Mouse (Mus musculus): ENCODE measurements around the gene Plcb1. TPM values are rescaled to one million over a fixed set of nuclear protein-coding genes. Genes with fewer than 3 reads are reported as not detected.

Plcb1 gene
- polyA plus RNA-seq, 1 experiment: not detected

GRCm38 (mm10) chr2:134894776-134895175 is 108.9 kb downstream of the Plcb1 start:
- no peaks in the 10 kb centered on the region for H3K36me3 ChIP-seq (ENCODE audit: control insufficient read depth)
- no peaks in the 10 kb centered on the region for H3K27me3 ChIP-seq (ENCODE audit: control insufficient read depth)
- TF ChIP-seq TAL1 (IDR thresholded peaks at IDR 0.05; ENCODE audit: low read length): no peak
- no peak for TF ChIP-seq GATA1 (IDR thresholded peaks at IDR 0.05; ENCODE audit: low read length)
- no peaks in the 10 kb centered on the region for H3K4me1 ChIP-seq (ENCODE audit: control insufficient read depth)
- no peak overlapping the region for H3K4me3 ChIP-seq (replicated peaks)
- no peaks in the 10 kb centered on the region for H3K9me3 ChIP-seq (ENCODE audit: control insufficient read depth, low read length)

DNA sequence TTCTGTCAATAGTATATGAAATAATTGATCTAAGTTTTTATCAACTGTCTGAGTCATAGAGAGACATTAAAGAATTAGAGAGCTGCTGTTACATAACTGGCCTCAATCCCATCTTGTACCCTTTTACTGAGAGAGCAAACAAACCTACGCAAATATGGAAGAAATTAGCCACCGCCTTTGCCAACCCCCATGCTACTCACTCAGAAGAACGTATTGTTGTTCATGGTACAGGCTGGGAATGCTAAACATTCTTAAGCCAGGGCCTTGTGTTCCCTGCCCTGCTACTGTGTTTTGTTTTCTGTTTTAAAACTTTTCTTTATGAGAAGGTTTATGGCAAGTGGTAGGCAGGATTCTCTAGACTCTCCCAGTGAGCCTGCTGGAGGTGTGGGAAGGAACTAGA is 110.3 kb downstream of the Plcb1 start:
- peaks cover 2% of the 10 kb centered on the region; the same call in 1 of the 2 replicates for H3K9me3 ChIP-seq (ENCODE audit: control insufficient read depth, low read length)
- TF ChIP-seq GATA1 (IDR thresholded peaks at IDR 0.05; ENCODE audit: low read length) (no peak), TAL1 (IDR thresholded peaks at IDR 0.05; ENCODE audit: low read length) (no peak)

GRCm38 (mm10) chr2:134897083-134897482 is 111.2 kb downstream of the Plcb1 start:
- TF ChIP-seq TAL1 (IDR thresholded peaks at IDR 0.05; ENCODE audit: low read length) (no peak), GATA1 (IDR thresholded peaks at IDR 0.05; ENCODE audit: low read length) (no peak)
- Histone ChIP-seq H3K9me3 (ENCODE audit: control insufficient read depth, low read length) (peaks cover 2% of the 10 kb centered on the region; the same call in 1 of the 2 replicates), H3K27me3 (ENCODE audit: control insufficient read depth) (no peaks in the 10 kb centered on the region), H3K4me1 (ENCODE audit: control insufficient read depth) (no peaks in the 10 kb centered on the region), H3K36me3 (ENCODE audit: control insufficient read depth) (no peaks in the 10 kb centered on the region), H3K4me3 (replicated peaks) (no peak overlapping the region)

More for the DNA sequence above, 110.3 kb downstream of the Plcb1 start:
- Histone ChIP-seq H3K4me3 (replicated peaks) (no peak overlapping the region), H3K36me3 (ENCODE audit: control insufficient read depth) (no peaks in the 10 kb centered on the region), H3K27me3 (ENCODE audit: control insufficient read depth) (no peaks in the 10 kb centered on the region), H3K4me1 (ENCODE audit: control insufficient read depth) (no peaks in the 10 kb centered on the region)

DNA sequence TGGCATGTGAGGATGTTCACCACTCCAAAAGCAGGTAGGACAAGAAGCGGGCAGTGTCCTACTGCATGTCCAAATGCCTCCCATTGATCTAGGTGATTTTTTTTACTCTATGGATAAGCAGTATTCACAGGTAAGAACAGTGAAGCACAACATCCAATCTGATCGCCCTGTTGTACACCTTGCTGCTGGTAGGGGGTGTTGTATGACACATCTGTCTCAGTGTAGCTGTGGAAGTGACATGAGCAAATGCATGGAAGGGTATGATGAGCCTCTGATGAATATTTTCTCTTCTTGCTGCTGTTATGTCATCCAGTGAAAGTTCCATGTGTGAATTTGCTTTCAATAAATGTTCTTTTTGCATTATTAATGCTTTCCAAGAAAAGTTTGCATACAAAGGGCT is 115.7 kb downstream of the Plcb1 start:
- H3K27me3 ChIP-seq (ENCODE audit: control insufficient read depth): no peaks in the 10 kb centered on the region
- peaks cover 2% of the 10 kb centered on the region; the same call in 1 of the 2 replicates for H3K9me3 ChIP-seq (ENCODE audit: control insufficient read depth, low read length)
- no peaks in the 10 kb centered on the region for H3K4me1 ChIP-seq (ENCODE audit: control insufficient read depth)
- TF ChIP-seq TAL1 (IDR thresholded peaks at IDR 0.05; ENCODE audit: low read length): no peak
- no peak for TF ChIP-seq GATA1 (IDR thresholded peaks at IDR 0.05; ENCODE audit: low read length)
- no peak overlapping the region for H3K4me3 ChIP-seq (replicated peaks)
- no peaks in the 10 kb centered on the region for H3K36me3 ChIP-seq (ENCODE audit: control insufficient read depth)

- no peaks in the 10 kb centered on the region for H3K4me1 ChIP-seq (ENCODE audit: control insufficient read depth)
- no peaks in the 10 kb centered on the region for H3K9me3 ChIP-seq (ENCODE audit: control insufficient read depth, low read length)
- no peak for TF ChIP-seq GATA1 (IDR thresholded peaks at IDR 0.05; ENCODE audit: low read length)
- TF ChIP-seq TAL1 (IDR thresholded peaks at IDR 0.05; ENCODE audit: low read length): no peak
- no peaks in the 10 kb centered on the region for H3K36me3 ChIP-seq (ENCODE audit: control insufficient read depth)
- no peaks in the 10 kb centered on the region for H3K27me3 ChIP-seq (ENCODE audit: control insufficient read depth)
- no peak overlapping the region for H3K4me3 ChIP-seq (replicated peaks)
Measured at GRCm38 (mm10) chr2:134910882-134911281, 125.0 kb downstream of the Plcb1 start.

DNA sequence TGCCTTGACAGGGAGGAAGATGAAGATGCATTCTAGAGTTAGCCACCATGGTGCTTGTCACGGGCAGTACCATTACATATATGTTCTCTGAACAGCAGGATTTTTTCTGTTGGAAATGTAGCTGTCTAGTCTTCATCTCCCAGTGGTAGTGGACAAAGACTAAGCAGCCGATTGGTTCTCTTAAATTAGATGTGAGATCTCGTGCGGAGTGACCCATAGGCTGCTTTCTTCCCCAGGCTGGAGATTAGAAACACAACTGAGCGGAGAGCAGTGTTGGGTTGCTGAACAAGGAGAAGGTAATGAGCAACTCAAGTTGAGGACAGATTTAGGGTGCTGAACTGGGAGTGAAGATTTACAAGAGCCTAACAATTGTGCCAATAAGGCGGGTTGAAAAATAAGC is 125.5 kb downstream of the Plcb1 start:
- H3K9me3 ChIP-seq (ENCODE audit: control insufficient read depth, low read length): no peaks in the 10 kb centered on the region
- H3K27me3 ChIP-seq (ENCODE audit: control insufficient read depth): no peaks in the 10 kb centered on the region
- no peaks in the 10 kb centered on the region for H3K4me1 ChIP-seq (ENCODE audit: control insufficient read depth)
- no peaks in the 10 kb centered on the region for H3K36me3 ChIP-seq (ENCODE audit: control insufficient read depth)
- no peak for TF ChIP-seq GATA1 (IDR thresholded peaks at IDR 0.05; ENCODE audit: low read length)
- H3K4me3 ChIP-seq (replicated peaks): no peak overlapping the region

DNA sequence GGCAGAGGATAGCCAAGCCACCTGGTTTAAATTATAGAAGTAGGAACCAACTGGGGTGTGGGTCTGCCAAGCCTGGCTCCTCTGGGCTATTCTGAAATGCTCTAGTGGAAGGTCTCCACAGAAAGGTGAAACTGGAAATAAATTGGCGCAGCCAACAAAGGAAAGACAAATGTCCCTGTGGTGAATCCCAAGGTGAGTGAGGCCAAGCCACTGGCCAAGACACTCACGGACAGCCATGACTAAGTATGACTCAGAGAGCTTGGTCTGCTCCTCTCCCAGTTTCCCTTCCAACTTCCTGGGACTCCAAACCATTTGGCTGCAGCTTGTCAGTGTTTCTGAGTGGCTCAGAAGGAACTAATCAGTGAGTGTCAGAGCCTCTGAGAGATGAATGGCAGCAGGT is 126.7 kb downstream of the Plcb1 start:
- no peak overlapping the region for H3K4me3 ChIP-seq (replicated peaks)
- H3K9me3 ChIP-seq (ENCODE audit: control insufficient read depth, low read length): no peaks in the 10 kb centered on the region
- no peaks in the 10 kb centered on the region for H3K27me3 ChIP-seq (ENCODE audit: control insufficient read depth)
- H3K36me3 ChIP-seq (ENCODE audit: control insufficient read depth): no peaks in the 10 kb centered on the region
- no peaks in the 10 kb centered on the region for H3K4me1 ChIP-seq (ENCODE audit: control insufficient read depth)
- TF ChIP-seq TAL1 (IDR thresholded peaks at IDR 0.05; ENCODE audit: low read length) (no peak), GATA1 (IDR thresholded peaks at IDR 0.05; ENCODE audit: low read length) (no peak)

DNA sequence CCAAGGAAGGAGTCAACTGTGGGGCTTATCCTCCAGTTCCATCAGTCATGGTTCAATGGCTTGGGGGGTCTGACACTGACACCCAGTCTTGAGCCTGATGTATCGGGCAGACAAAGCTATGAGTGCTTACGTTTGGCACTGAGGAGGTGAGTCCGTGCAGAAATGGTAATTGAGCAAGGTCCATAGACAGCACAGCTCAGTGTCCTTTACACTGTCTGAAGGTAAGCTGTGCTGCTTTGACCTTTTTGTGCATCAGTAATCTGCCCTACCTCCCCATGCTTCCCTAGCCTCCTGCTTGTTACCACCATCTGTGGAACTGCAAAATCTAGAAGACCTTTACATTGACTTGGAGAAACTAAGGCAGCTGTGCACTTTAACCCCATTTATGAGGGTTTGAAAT is 127.7 kb downstream of the Plcb1 start:
- no peaks in the 10 kb centered on the region for H3K4me1 ChIP-seq (ENCODE audit: control insufficient read depth)
- TF ChIP-seq TAL1 (IDR thresholded peaks at IDR 0.05; ENCODE audit: low read length) (no peak), GATA1 (IDR thresholded peaks at IDR 0.05; ENCODE audit: low read length) (no peak)
- no peak overlapping the region for H3K4me3 ChIP-seq (replicated peaks)
- H3K27me3 ChIP-seq (ENCODE audit: control insufficient read depth): no peaks in the 10 kb centered on the region
- H3K9me3 ChIP-seq (ENCODE audit: control insufficient read depth, low read length): no peaks in the 10 kb centered on the region
- H3K36me3 ChIP-seq (ENCODE audit: control insufficient read depth): no peaks in the 10 kb centered on the region

- H3K4me1 ChIP-seq (ENCODE audit: control insufficient read depth): no peaks in the 10 kb centered on the region
- no peaks in the 10 kb centered on the region for H3K27me3 ChIP-seq (ENCODE audit: control insufficient read depth)
Measured at GRCm38 (mm10) chr2:134914091-134914550, 128.3 kb downstream of the Plcb1 start.

GRCm38 (mm10) chr2:134915035-134915434 is 129.2 kb downstream of the Plcb1 start:
- no peaks in the 10 kb centered on the region for H3K36me3 ChIP-seq (ENCODE audit: control insufficient read depth)
- H3K9me3 ChIP-seq (ENCODE audit: control insufficient read depth, low read length): no peaks in the 10 kb centered on the region
- no peaks in the 10 kb centered on the region for H3K27me3 ChIP-seq (ENCODE audit: control insufficient read depth)
- H3K4me1 ChIP-seq (ENCODE audit: control insufficient read depth): no peaks in the 10 kb centered on the region
- no peak overlapping the region for H3K4me3 ChIP-seq (replicated peaks)
- no peak for TF ChIP-seq GATA1 (IDR thresholded peaks at IDR 0.05; ENCODE audit: low read length)
- TF ChIP-seq TAL1 (IDR thresholded peaks at IDR 0.05; ENCODE audit: low read length): no peak

More at GRCm38 (mm10) chr2:134914091-134914550, 128.3 kb downstream of the Plcb1 start:
- Histone ChIP-seq H3K9me3 (ENCODE audit: control insufficient read depth, low read length) (no peaks in the 10 kb centered on the region), H3K36me3 (ENCODE audit: control insufficient read depth) (no peaks in the 10 kb centered on the region), H3K4me3 (replicated peaks) (no peak overlapping the region)
- TF ChIP-seq GATA1 (IDR thresholded peaks at IDR 0.05; ENCODE audit: low read length) (no peak), TAL1 (IDR thresholded peaks at IDR 0.05; ENCODE audit: low read length) (no peak)
